In genomic region chr3:90586906-90587305, GRCm38 (mm10) we compare ENCODE assay signal across 8 mouse cellular contexts. TPM values are rescaled to one million over a fixed set of nuclear protein-coding genes. Genes with fewer than 3 reads are reported as not detected.
DNase-seq lines count a peak whose midpoint lies in the region; ATAC-seq and TF ChIP-seq lines count a peak whose summit lies in the region.

No protein-coding gene starts in this region.

- no peak overlapping the region for H3K27ac ChIP-seq in forebrain, embryonic 13.5 days

- TF ChIP-seq POLR2A in myocyte (IDR thresholded peaks at IDR 0.05; ENCODE audit: insufficient read length, low read depth): peak; percentile 27

- WGBS in forebrain, embryonic 13.5 days: 78% methylated on average over 10 of the region's 10 CpGs

- no peaks in the 10 kb centered on the region for H3K4me1 ChIP-seq in forebrain, embryonic 13.5 days

- H3K4me2 ChIP-seq in myocyte (ENCODE audit: low read depth): peak overlapping the region; percentile 85
- no peak overlapping the region for H3K4me2 ChIP-seq in forebrain, embryonic 13.5 days

- ATAC-seq in CD4-positive, CD25-positive, alpha-beta regulatory T cell, adult 4 months: peak; percentile 84
- no peak for ATAC-seq in forebrain, embryonic 13.5 days

- H3K36me3 ChIP-seq in myocyte (ENCODE audit: control insufficient read depth, insufficient read depth): no peaks in the 10 kb centered on the region
- no peaks in the 10 kb centered on the region for H3K36me3 ChIP-seq in forebrain, embryonic 13.5 days (ENCODE audit: poor library complexity, severe bottlenecking)

- peak; percentile 94 for DNase-seq in adrenal gland, adult (ENCODE audit: inconsistent age in 2 of 2, low spot score in 1 of 2)
- DNase-seq in heart, adult 8-10 months (ENCODE audit: low spot score): peak; percentile 77
- DNase-seq in kidney, postnatal 36 days: peak; percentile 18 to 24
- DNase-seq in urinary bladder, adult 18-20 months (ENCODE audit: low spot score in 2 of 2): peak; percentile 86 to 95
- DNase-seq in layer of hippocampus, adult 8-10 months (ENCODE audit: low spot score in 2 of 2): no peak

- no peaks in the 10 kb centered on the region for H3K27me3 ChIP-seq in myocyte (ENCODE audit: control insufficient read depth, insufficient read depth, insufficient read length)
- no peaks in the 10 kb centered on the region for H3K27me3 ChIP-seq in forebrain, embryonic 13.5 days

- H3K9me3 ChIP-seq in forebrain, embryonic 13.5 days (replicated peaks): no peaks in the 10 kb centered on the region

- no peak overlapping the region for H3K9ac ChIP-seq in forebrain, embryonic 13.5 days

- peak overlapping the region; percentile 3 for H3K4me3 ChIP-seq in myocyte
- H3K4me3 ChIP-seq in forebrain, embryonic 13.5 days: no peak overlapping the region

- no peaks in the 10 kb centered on the region for H3K79me2 ChIP-seq in myocyte (ENCODE audit: control insufficient read depth, insufficient read depth)

- no peak overlapping the region for H3ac ChIP-seq in myocyte (ENCODE audit: control insufficient read depth, insufficient read length)

TF ChIP-seq in myocyte, 11 proteins besides CTCF, POLR2A, EP300 and RAD21:
- no peak for TF ChIP-seq CEBPB (IDR thresholded peaks at IDR 0.05; ENCODE audit: insufficient read depth, poor library complexity, severe bottlenecking)
- peak in 2 of 3 experiments; percentile 54 to 83 for TF ChIP-seq MYOG (IDR thresholded peaks at IDR 0.05; ENCODE audit: control insufficient read depth in 1 of 3, insufficient read depth in 1 of 3, insufficient read length in 2 of 3, low read depth in 2 of 3)
- TF ChIP-seq POLR2AphosphoS2 (IDR thresholded peaks at IDR 0.05; ENCODE audit: insufficient read length, low read depth): no peak
- TF ChIP-seq MYOD1 (IDR thresholded peaks at IDR 0.05; ENCODE audit: control insufficient read depth in 1 of 3, insufficient read length in 2 of 3, low read depth in 2 of 3): peak in 2 of 3 experiments; percentile 50 to 82
- peak; percentile 55 for TF ChIP-seq TCF3 (IDR thresholded peaks at IDR 0.05; ENCODE audit: insufficient read length, low read depth)
- no peak for TF ChIP-seq USF1 (IDR thresholded peaks at IDR 0.05; ENCODE audit: low read depth)
- TF ChIP-seq E2F4 (IDR thresholded peaks at IDR 0.05; ENCODE audit: insufficient read depth): no peak

RNA-seq across cellular contexts. Expression of gene S100a2, which starts 3.1 kb away (rescaled TPM):
- not detected for polyA plus RNA-seq in CD4-positive, CD25-positive, alpha-beta regulatory T cell, adult 4 months (2017; shearing (Covaris generic))
- not detected for total RNA-seq in heart, adult 8-10 months (2022)
- polyA plus RNA-seq in myocyte (2012; fragmentation: generic; extraction: Trizol): not detected
- polyA plus RNA-seq in forebrain, embryonic 13.5 days (2015; fragmentation: Nextera tagmentation; extraction: Ambion mirVana): not detected in 2 replicates
- total RNA-seq in layer of hippocampus, adult 8-10 months (2022): not detected

RNA-seq across cellular contexts. Expression of gene Gm42674, which starts 14.8 kb away (rescaled TPM):
- not detected for polyA plus RNA-seq in CD4-positive, CD25-positive, alpha-beta regulatory T cell, adult 4 months (2017; shearing (Covaris generic))
- not detected for total RNA-seq in heart, adult 8-10 months (2022)
- polyA plus RNA-seq in myocyte (2012; fragmentation: generic; extraction: Trizol): 0.89 TPM
- not detected in 2 replicates for polyA plus RNA-seq in forebrain, embryonic 13.5 days (2015; fragmentation: Nextera tagmentation; extraction: Ambion mirVana)
- not detected for total RNA-seq in layer of hippocampus, adult 8-10 months (2022)

RNA-seq across cellular contexts. Expression of gene S100a4, which starts 16.7 kb away (rescaled TPM):
- polyA plus RNA-seq in CD4-positive, CD25-positive, alpha-beta regulatory T cell, adult 4 months (2017; shearing (Covaris generic)): 100 to 1,000 TPM in 1 of 2 experiments, 10 to 100 TPM in 1; 74.9 to 104 TPM
- 10 to 100 TPM in 2 of 4 experiments, 1 to 10 TPM in 2; 5.9 to 16.2 (median 9.5) TPM for total RNA-seq in heart, adult 8-10 months (2022)
- 3,627 TPM for polyA plus RNA-seq in myocyte (2012; fragmentation: generic; extraction: Trizol)
- 0.40 and 1.6 TPM in 2 replicates for polyA plus RNA-seq in forebrain, embryonic 13.5 days (2015; fragmentation: Nextera tagmentation; extraction: Ambion mirVana)
- 10 to 100 TPM in 1 of 4 experiments, 1 to 10 TPM in 3; 2.7 to 17.2 (median 5.7) TPM for total RNA-seq in layer of hippocampus, adult 8-10 months (2022)

RNA-seq across cellular contexts. Expression of gene S100a5, which starts 21.4 kb away (rescaled TPM):
- not detected for polyA plus RNA-seq in CD4-positive, CD25-positive, alpha-beta regulatory T cell, adult 4 months (2017; shearing (Covaris generic))
- not detected for total RNA-seq in heart, adult 8-10 months (2022)
- polyA plus RNA-seq in myocyte (2012; fragmentation: generic; extraction: Trizol): 0.19 TPM
- polyA plus RNA-seq in forebrain, embryonic 13.5 days (2015; fragmentation: Nextera tagmentation; extraction: Ambion mirVana): not detected in 2 replicates
- total RNA-seq in layer of hippocampus, adult 8-10 months (2022): not detected

RNA-seq across cellular contexts. Expression of gene S100a6, which starts 25.8 kb away (rescaled TPM):
- polyA plus RNA-seq in CD4-positive, CD25-positive, alpha-beta regulatory T cell, adult 4 months (2017; shearing (Covaris generic)): 100 to 1,000 TPM; 291 to 360 TPM
- 10 to 100 TPM; 54.7 to 77.4 (median 69.0) TPM for total RNA-seq in heart, adult 8-10 months (2022)
- polyA plus RNA-seq in myocyte (2012; fragmentation: generic; extraction: Trizol): 2,472 TPM
- polyA plus RNA-seq in forebrain, embryonic 13.5 days (2015; fragmentation: Nextera tagmentation; extraction: Ambion mirVana): 15.4 and 23.8 TPM in 2 replicates
- total RNA-seq in layer of hippocampus, adult 8-10 months (2022): 10 to 100 TPM; 22.1 to 95.0 (median 51.5) TPM

Comparison
In these comparisons a context has a peak if more than half of its experiments do, and no peak if none do; other contexts are left out.
1. DNase-seq: peak in adrenal gland, adult (2 of 2), heart, adult 8-10 months (single experiment), kidney, postnatal 36 days (2 of 2) and urinary bladder, adult 18-20 months (2 of 2); none in layer of hippocampus, adult 8-10 months (0 of 2).
2. RNA of gene S100a4, which starts 16.7 kb away (polyA plus RNA-seq): 3,627 TPM in myocyte (single experiment); 74.9 to 104 TPM in CD4-positive, CD25-positive, alpha-beta regulatory T cell, adult 4 months and 0.40 to 1.6 TPM in forebrain, embryonic 13.5 days; every median in the first group is over 10 times any median in the second.